Mouse (Mus musculus): Measurements from ENCODE around the gene Kcnt1.

GRCm38 (mm10) chr2:25824751-25825150 is 38.8 kb upstream of the Kcnt1 start:
- TF ChIP-seq CTCF (conservative IDR thresholded peaks at IDR 0.05 in 1 of 2, IDR thresholded peaks at IDR 0.05 in 1 of 2; ENCODE audit: low read depth in 2 of 2, low read length in 2 of 2) (no peak), JUN (IDR thresholded peaks at IDR 0.05; ENCODE audit: insufficient read depth, low read depth, low read length) (no peak), POLR2AphosphoS2 (IDR thresholded peaks at IDR 0.05; ENCODE audit: low read depth, low read length) (no peak), KAT2A (IDR thresholded peaks at IDR 0.05; ENCODE audit: insufficient replicate concordance, low read length) (no peak), MAX (IDR thresholded peaks at IDR 0.05; ENCODE audit: low read length) (no peak), POLR2A (IDR thresholded peaks at IDR 0.05; ENCODE audit: low read depth, low read length) (no peak), MYC (IDR thresholded peaks at IDR 0.05; ENCODE audit: low read depth, low read length) (no peak), GABPA (IDR thresholded peaks at IDR 0.05; ENCODE audit: insufficient replicate concordance, low read depth, low read length) (no peak), ZKSCAN1 (IDR thresholded peaks at IDR 0.05; ENCODE audit: borderline replicate concordance, low read depth, low read length) (no peak), USF1 (IDR thresholded peaks at IDR 0.05; ENCODE audit: low read depth, low read length) (no peak), NRF1 (IDR thresholded peaks at IDR 0.05; ENCODE audit: low read depth, low read length) (no peak), RAD21 (IDR thresholded peaks at IDR 0.05; ENCODE audit: low read depth, low read length) (no peak), MEF2A (IDR thresholded peaks at IDR 0.05; ENCODE audit: borderline replicate concordance, low read depth, low read length) (no peak), E2F4 (IDR thresholded peaks at IDR 0.05; ENCODE audit: insufficient replicate concordance, low read depth, low read length) (no peak)

All from CH12.LX (cell line).